Mouse (Mus musculus): Measurements from ENCODE around the gene Rbm45. TPM values are rescaled to one million over a fixed set of nuclear protein-coding genes. Genes with fewer than 3 reads are reported as not detected.

Rbm45 gene
- polyA plus RNA-seq, 1 experiment from 2014 or later = 24.8 TPM

- Histone ChIP-seq H3K4me1 (no peaks in the 10 kb centered on the region), H3K27ac (no peak within 1 kb of the TSS), H3K27me3 (no peaks in the 10 kb centered on the region), H3K4me2 (no peak within 1 kb of the TSS), H3K9ac (no peak within 1 kb of the TSS), H3K9me3 (replicated peaks) (no peaks in the 10 kb centered on the region), H3K4me3 (no peak within 1 kb of the TSS), H3K36me3 (ENCODE audit: poor library complexity, severe bottlenecking) (no peaks in the 10 kb centered on the region)
- ATAC-seq = no peak
- WGBS = 90% methylated on average over 11 of the region's 11 CpGs
Observed at GRCm38 (mm10) chr2:76360226-76360625, 9.6 kb upstream of the Rbm45 start, which contains the start of gene Cyct. Gene Cyct, minus strand, starts transcription at chr2:76360450.

DNA sequence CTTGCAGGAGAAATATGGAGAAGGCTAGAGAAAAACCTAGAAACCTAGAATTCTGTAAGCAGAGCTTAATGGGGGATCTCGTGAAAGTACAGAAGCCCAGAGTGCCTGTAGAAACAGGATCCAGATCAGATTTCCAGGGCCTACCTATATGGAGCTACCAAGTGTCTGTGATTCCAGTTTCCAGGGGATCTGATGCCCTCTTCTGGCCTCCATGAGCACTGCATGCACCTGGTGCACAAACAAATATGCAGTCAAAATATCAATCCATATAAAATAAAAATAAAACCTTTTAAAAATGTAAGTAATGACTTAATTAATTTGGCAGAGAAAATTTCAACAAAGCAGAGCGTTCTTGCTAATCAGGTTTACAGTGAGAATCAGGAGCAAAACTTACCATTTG, 7.7 kb upstream of the Rbm45 start:
- H3K9me3 ChIP-seq (replicated peaks) = no peaks in the 10 kb centered on the region
- no peak for ATAC-seq
- no peak overlapping the region for H3K4me2 ChIP-seq
- WGBS = 58% methylated on average over 2 of the region's 2 CpGs
- H3K27ac ChIP-seq = no peak overlapping the region
- no peak overlapping the region for H3K4me3 ChIP-seq
- H3K36me3 ChIP-seq (ENCODE audit: poor library complexity, severe bottlenecking) = no peaks in the 10 kb centered on the region
- H3K9ac ChIP-seq = no peak overlapping the region
- H3K4me1 ChIP-seq = no peaks in the 10 kb centered on the region
- H3K27me3 ChIP-seq = no peaks in the 10 kb centered on the region

DNA sequence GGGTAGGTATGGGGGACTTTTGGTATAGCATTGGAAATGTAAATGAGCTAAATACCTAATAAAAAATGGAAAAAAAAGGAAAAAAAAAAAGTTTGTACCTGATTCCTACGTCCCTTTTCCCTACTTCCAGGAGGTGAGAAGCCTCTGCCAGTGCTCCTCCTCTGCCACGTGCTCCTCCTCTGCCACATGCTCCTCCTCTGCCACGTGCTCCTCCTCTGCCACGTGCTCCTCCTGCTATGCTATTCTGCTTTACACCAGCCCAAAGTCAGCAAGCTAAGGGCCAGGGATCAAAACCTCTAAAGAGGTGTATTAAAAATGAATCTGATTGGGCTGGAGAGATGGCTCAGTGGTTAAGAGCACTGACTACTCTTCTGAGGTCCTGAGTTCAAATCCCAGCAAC, 4.0 kb upstream of the Rbm45 start:
- Histone ChIP-seq H3K27ac (no peak overlapping the region), H3K27me3 (no peaks in the 10 kb centered on the region), H3K4me3 (no peak overlapping the region), H3K4me1 (peaks cover 4% of the 10 kb centered on the region), H3K9ac (no peak overlapping the region), H3K36me3 (ENCODE audit: poor library complexity, severe bottlenecking) (no peaks in the 10 kb centered on the region), H3K9me3 (replicated peaks) (no peaks in the 10 kb centered on the region), H3K4me2 (no peak overlapping the region)
- no peak for ATAC-seq
- 81% methylated on average over 4 of the region's 4 CpGs for WGBS

DNA sequence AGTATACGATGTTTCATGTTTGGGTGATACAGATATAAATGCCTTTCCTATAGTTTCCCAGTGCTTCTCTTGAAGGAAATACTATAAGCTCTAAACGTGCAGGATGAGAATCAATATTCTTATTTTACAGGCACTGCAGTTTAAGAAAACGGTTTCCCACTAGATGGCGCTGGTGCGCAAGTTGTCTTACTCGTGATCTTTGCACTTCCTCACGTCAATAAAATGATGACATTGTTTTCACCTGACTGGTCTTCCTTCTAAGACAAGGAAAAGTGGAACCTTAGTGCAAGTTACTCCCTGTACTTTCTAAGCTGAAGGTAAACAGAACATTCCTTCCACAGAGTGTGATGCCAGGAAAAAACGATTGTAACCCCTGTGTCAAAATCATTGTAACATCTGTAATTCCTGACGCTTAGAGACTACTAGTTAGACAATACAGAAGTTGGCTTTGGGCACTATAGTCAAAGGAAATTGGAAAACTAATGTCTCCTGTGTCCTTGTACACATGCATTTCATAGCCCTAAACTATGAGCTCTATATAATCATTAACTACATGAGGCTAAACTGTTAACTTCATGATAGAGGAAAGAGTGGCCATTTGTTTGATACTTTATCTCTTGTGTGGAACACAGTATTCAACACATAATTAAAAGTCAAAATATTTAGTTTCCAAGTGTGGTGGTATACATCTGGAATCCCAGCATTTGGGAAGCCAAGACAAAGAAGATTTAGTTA, 2.4 kb upstream of the Rbm45 start:
- no peak overlapping the region for H3K4me2 ChIP-seq
- WGBS = 19% methylated on average over 9 of the region's 9 CpGs

DNA sequence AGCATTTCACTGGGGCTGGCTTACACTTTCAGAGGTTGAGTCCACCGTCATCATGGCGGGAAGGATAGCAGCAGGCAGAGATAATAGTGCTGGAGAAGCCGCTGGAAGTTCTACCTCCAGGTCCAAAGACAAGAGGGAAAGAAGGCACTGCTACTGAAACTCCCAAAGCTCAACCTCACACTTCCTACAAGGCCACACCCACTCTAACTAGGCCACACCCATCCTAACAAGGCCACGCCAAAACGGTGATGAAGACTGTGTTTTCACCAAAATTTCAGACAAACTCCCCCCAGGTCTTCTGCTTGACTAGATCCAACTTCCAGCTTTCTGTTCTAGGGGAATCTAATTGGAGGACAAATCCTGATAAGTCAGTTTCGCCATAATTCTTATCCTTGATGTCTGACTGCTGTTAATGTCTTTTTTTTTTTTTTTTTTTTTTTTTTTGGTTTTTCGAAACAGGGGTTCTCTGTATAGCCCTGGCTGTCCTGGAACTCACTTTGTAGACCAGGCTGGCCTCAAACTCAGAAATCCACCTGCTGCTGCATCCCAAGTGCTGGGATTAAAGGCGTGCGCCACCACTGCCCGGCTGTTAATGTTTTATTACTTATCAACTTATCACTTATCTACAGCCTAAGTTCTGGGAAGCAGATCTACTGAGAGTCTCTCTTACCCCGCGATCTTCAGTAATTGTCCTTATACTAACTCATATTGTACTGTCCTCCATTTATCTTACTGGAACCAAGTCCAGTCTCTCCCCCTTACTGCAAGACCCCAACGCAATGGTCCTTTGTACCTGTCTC, 723 bp upstream of the Rbm45 start:
- Histone ChIP-seq H3K4me3 (no peak overlapping the region; the same call in 1 of the 2 replicates), H3K4me1 (peaks cover 13% of the 10 kb centered on the region), H3K9ac (no peak overlapping the region), H3K27ac (no peak overlapping the region; the same call in 1 of the 2 replicates), H3K27me3 (no peaks in the 10 kb centered on the region), H3K9me3 (replicated peaks) (no peaks in the 10 kb centered on the region), H3K4me2 (no peak overlapping the region), H3K36me3 (ENCODE audit: poor library complexity, severe bottlenecking) (peaks cover 24% of the 10 kb centered on the region)
- WGBS = 75% methylated on average over 13 of the region's 13 CpGs
- ATAC-seq = peak; percentile 14; the same call in 1 of the 2 replicates

More for the DNA sequence above, 2.4 kb upstream of the Rbm45 start:
- no peak for ATAC-seq
- Histone ChIP-seq H3K9ac (no peak overlapping the region), H3K27ac (no peak overlapping the region), H3K4me1 (peaks cover 13% of the 10 kb centered on the region), H3K27me3 (no peaks in the 10 kb centered on the region), H3K4me3 (no peak overlapping the region), H3K36me3 (ENCODE audit: poor library complexity, severe bottlenecking) (peaks cover 9% of the 10 kb centered on the region; the same call in 1 of the 2 replicates), H3K9me3 (replicated peaks) (no peaks in the 10 kb centered on the region)

GRCm38 (mm10) chr2:76370656-76370922, 805 bp downstream of the Rbm45 start:
- Histone ChIP-seq H3K36me3 (ENCODE audit: poor library complexity, severe bottlenecking) (peaks cover 36% of the 10 kb centered on the region), H3K4me1 (peaks cover 13% of the 10 kb centered on the region), H3K27me3 (no peaks in the 10 kb centered on the region), H3K27ac (no peak overlapping the region), H3K4me2 (peak overlapping the region; percentile 95), H3K4me3 (peak overlapping the region; percentile 96), H3K9me3 (replicated peaks) (no peaks in the 10 kb centered on the region), H3K9ac (peak overlapping the region; percentile 92)
- WGBS = 6% methylated on average over 7 of the region's 7 CpGs
- ATAC-seq = no peak

DNA sequence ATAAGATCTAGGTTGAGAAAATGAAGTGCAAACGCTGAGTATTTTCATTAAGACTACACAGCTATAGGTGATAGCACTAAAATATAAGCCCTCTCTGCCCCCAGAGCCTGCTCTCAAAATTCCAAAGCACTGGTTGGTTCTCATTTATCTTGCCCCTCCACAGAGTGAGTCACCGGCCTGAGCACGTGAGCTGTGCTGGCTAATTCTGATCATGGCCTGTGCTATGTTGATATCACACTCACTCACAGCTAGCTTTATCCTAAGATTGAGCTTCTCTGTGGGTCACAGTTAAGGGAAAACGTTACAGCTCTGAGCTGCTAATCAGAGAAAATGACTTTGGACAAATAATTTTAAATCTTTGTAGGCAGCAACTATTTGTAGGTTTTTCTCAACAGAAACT, 2.5 kb downstream of the Rbm45 start:
- ATAC-seq = no peak
- Histone ChIP-seq H3K9ac (no peak overlapping the region), H3K36me3 (ENCODE audit: poor library complexity, severe bottlenecking) (peaks cover 45% of the 10 kb centered on the region), H3K9me3 (replicated peaks) (no peaks in the 10 kb centered on the region), H3K4me3 (no peak overlapping the region), H3K27ac (no peak overlapping the region), H3K27me3 (no peaks in the 10 kb centered on the region), H3K4me2 (no peak overlapping the region), H3K4me1 (peaks cover 13% of the 10 kb centered on the region)
- 96% methylated on average over 4 of the region's 4 CpGs for WGBS

DNA sequence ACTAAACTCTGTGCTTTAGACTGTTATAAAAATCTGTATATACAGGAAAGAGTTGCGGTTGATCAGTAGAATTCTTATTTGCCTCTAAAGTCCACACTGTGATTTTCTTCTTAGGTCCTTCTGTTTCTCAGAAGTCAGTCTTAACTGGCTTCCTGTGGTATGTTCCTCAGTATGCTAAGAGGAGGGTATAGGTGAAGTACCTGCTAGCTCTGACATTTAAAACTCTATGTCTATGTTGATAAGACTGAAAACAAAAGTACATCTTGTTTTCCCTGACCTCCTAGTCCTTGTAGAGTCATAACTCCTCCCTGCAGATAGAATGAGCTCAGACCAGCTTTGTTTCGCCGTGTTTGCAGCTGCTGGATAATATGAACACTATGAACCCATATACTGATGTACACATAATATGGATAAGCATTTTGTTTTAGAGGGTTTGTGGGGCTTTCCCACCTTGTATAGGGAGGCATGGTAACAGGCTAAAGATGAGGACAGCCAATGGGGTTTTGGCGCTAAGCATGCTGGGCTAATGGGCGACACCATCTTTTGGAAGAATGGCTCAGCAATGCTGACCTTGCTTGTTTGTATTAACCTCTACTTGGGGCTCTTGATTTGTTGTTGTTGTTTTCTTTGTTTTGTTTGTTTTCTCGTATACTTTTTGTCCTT, 4.9 kb downstream of the Rbm45 start:
- Histone ChIP-seq H3K9me3 (replicated peaks) (no peaks in the 10 kb centered on the region), H3K4me1 (peaks cover 13% of the 10 kb centered on the region), H3K9ac (no peak overlapping the region), H3K4me3 (no peak overlapping the region), H3K27me3 (no peaks in the 10 kb centered on the region), H3K27ac (no peak overlapping the region), H3K36me3 (ENCODE audit: poor library complexity, severe bottlenecking) (peaks cover 68% of the 10 kb centered on the region), H3K4me2 (no peak overlapping the region)
- no peak for ATAC-seq
- 95% methylated on average over 6 of the region's 6 CpGs for WGBS

DNA sequence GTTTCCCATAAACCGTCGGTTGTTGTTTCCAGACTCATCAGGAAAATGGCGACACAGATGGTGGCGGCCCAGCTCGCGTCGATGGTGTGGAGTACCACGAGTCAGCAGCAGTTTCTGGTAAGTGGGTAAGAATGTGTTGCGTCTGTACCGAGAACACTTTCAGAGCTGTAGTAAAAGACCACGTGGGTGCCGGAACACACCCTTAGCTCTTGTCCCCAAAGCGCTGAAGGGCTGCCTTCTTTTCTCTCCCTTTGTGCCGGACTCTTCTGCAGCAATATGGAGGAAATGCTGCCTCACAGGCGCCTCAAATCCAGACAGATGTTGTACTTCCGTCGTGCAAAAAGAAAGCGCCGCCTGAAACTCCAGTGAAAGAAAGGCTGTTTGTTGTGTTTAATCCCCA, 8.9 kb downstream of the Rbm45 start:
- Histone ChIP-seq H3K9ac (no peak overlapping the region), H3K9me3 (replicated peaks) (no peaks in the 10 kb centered on the region), H3K4me1 (no peaks in the 10 kb centered on the region), H3K4me3 (no peak overlapping the region), H3K36me3 (ENCODE audit: poor library complexity, severe bottlenecking) (peaks cover 81% of the 10 kb centered on the region), H3K27me3 (no peaks in the 10 kb centered on the region), H3K4me2 (no peak overlapping the region), H3K27ac (no peak overlapping the region)
- WGBS = 95% methylated on average over 19 of the region's 19 CpGs
- no peak for ATAC-seq

GRCm38 (mm10) chr2:76386531-76386930, 16.7 kb downstream of the Rbm45 start:
- ATAC-seq = no peak
- no peaks in the 10 kb centered on the region for H3K4me1 ChIP-seq
- H3K27ac ChIP-seq = no peak overlapping the region
- H3K27me3 ChIP-seq = no peaks in the 10 kb centered on the region
- H3K4me2 ChIP-seq = no peak overlapping the region
- peaks cover 37% of the 10 kb centered on the region for H3K36me3 ChIP-seq (ENCODE audit: poor library complexity, severe bottlenecking)
- H3K9me3 ChIP-seq (replicated peaks) = no peaks in the 10 kb centered on the region
- no peak overlapping the region for H3K4me3 ChIP-seq
- H3K9ac ChIP-seq = no peak overlapping the region

DNA sequence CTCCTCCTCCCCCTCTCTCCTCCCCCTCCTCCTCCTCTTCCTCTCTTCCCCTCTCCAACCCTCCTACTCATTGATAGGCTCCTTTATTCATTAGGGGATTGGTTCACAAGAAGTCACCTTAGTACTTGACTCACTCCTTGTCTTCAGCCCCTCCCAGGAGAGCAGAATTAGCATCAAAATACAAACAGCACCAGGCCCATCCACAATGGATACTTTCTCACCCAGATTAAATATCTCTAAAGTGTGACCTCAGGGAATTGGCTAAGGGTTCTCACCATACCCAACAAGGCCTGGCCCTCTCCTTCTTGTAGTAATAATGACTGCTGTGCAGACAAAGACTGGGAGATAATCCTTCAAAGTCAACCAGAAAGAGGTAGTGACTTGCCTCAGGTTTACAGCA, 30.4 kb downstream of the Rbm45 start:
- no peaks in the 10 kb centered on the region for H3K9me3 ChIP-seq (replicated peaks)
- no peak overlapping the region for H3K4me2 ChIP-seq
- H3K4me1 ChIP-seq = peaks cover under 1% of the 10 kb centered on the region; the same call in 1 of the 2 replicates
- H3K4me3 ChIP-seq = no peak overlapping the region
- peaks cover 17% of the 10 kb centered on the region for H3K27me3 ChIP-seq
- no peaks in the 10 kb centered on the region for H3K36me3 ChIP-seq (ENCODE audit: poor library complexity, severe bottlenecking)
- no peak for ATAC-seq
- no peak overlapping the region for H3K9ac ChIP-seq
- H3K27ac ChIP-seq = no peak overlapping the region

GRCm38 (mm10) chr2:76405596-76406150, 35.9 kb downstream of the Rbm45 start:
- no peaks in the 10 kb centered on the region for H3K9me3 ChIP-seq (replicated peaks)
- peaks cover 13% of the 10 kb centered on the region; the same call in 1 of the 2 replicates for H3K4me1 ChIP-seq
- peak overlapping the region; percentile 92 for H3K4me3 ChIP-seq
- H3K4me2 ChIP-seq = peak overlapping the region; percentile 89
- peaks cover 17% of the 10 kb centered on the region for H3K27me3 ChIP-seq
- WGBS = 4% methylated on average over 15 of the region's 15 CpGs
- no peaks in the 10 kb centered on the region for H3K36me3 ChIP-seq (ENCODE audit: poor library complexity, severe bottlenecking)
- peak overlapping the region; percentile 69 for H3K27ac ChIP-seq
- ATAC-seq = peak; percentile 39; the same call in 1 of the 2 replicates
- peak overlapping the region; percentile 83 for H3K9ac ChIP-seq
